9 mouse cellular contexts compared by ENCODE assay signal in genomic region chr5:122799379-122800344, GRCm38 (mm10). TPM values are rescaled to one million over a fixed set of nuclear protein-coding genes. Genes with fewer than 3 reads are reported as not detected.
DNase-seq lines count a peak whose midpoint lies in the region; ATAC-seq and TF ChIP-seq lines count a peak whose summit lies in the region.
"Had no signal": no experiment of that assay in that cellular context is flagged by ENCODE, and none has a peak within 500 bp of the region (broad histone marks: within the 10 kb centered on the region; RNA-seq: fewer than 3 reads in every experiment).

No protein-coding gene starts in this region.

- no peaks in the 10 kb centered on the region for H3K9me3 ChIP-seq in lung, embryonic 14.5 days (ENCODE audit: low read depth, low read length)
- no peaks in the 10 kb centered on the region for H3K9me3 ChIP-seq in intestine, embryonic 16.5 days (ENCODE audit: control insufficient read depth, low read length)
- no peaks in the 10 kb centered on the region for H3K9me3 ChIP-seq in neural tube, embryonic 15.5 days (replicated peaks)

- peak; percentile 34 for DNase-seq in gastrocnemius, postnatal 10 days
- no peak for DNase-seq in gastrocnemius, postnatal 36 days
- no peak for DNase-seq in lung, embryonic 14.5 days
- no peak for DNase-seq in lung, postnatal 14 days
- DNase-seq in thymus, adult 18-20 months = no peak
- DNase-seq in c-Kit-positive CD71-positive TER-119-positive erythroid progenitor cells, embryonic 14.5 days (ENCODE audit: low spot score) = no peak

- no peak for ATAC-seq in lung, embryonic 14.5 days (ENCODE audit: insufficient read depth)
- 0 out of 2 replicates have a peak, but pooled peaks have one; percentile 1 for ATAC-seq in intestine, embryonic 16.5 days
- ATAC-seq in neural tube, embryonic 15.5 days (ENCODE audit: low FRiP score) = peak; percentile 74

- H3K36me3 ChIP-seq in lung, embryonic 14.5 days (ENCODE audit: insufficient read depth) = peaks cover 95% of the 10 kb centered on the region
- peaks cover 41% of the 10 kb centered on the region for H3K36me3 ChIP-seq in intestine, embryonic 16.5 days (ENCODE audit: control insufficient read depth, insufficient read depth, low read length)
- H3K36me3 ChIP-seq in neural tube, embryonic 15.5 days = peaks cover 84% of the 10 kb centered on the region

- WGBS in lung, embryonic 14.5 days = 70% methylated on average over 17 of the region's 17 CpGs
- 73% methylated on average over 17 of the region's 17 CpGs for WGBS in intestine, embryonic 16.5 days
- 72% methylated on average over 17 of the region's 17 CpGs for WGBS in neural tube, embryonic 15.5 days

- intact Hi-C loops in gastrocnemius, postnatal 36 days (cut with DNase I) = no loop called here

- no peaks in the 10 kb centered on the region for H3K4me1 ChIP-seq in lung, embryonic 14.5 days (ENCODE audit: insufficient read depth)
- peaks cover 31% of the 10 kb centered on the region for H3K4me1 ChIP-seq in intestine, embryonic 16.5 days (ENCODE audit: control insufficient read depth, insufficient read depth, low read length)
- peaks cover 26% of the 10 kb centered on the region for H3K4me1 ChIP-seq in neural tube, embryonic 15.5 days

- no peak overlapping the region for H3K4me2 ChIP-seq in lung, embryonic 14.5 days
- no peak overlapping the region for H3K4me2 ChIP-seq in intestine, embryonic 16.5 days (ENCODE audit: low read depth, low read length)
- no peak overlapping the region for H3K4me2 ChIP-seq in neural tube, embryonic 15.5 days

- peak overlapping the region; percentile 21; the same call in 1 of the 2 replicates for H3K27ac ChIP-seq in lung, embryonic 14.5 days (ENCODE audit: low read depth)
- H3K27ac ChIP-seq in intestine, embryonic 16.5 days (ENCODE audit: low read length) = peak overlapping the region; percentile 83
- peak overlapping the region; percentile 70 for H3K27ac ChIP-seq in neural tube, embryonic 15.5 days (replicated peaks)

- TF ChIP-seq CTCF in lung, embryonic 14.5 days (IDR thresholded peaks at IDR 0.05; ENCODE audit: low read depth) = no peak

- H3K9ac ChIP-seq in lung, embryonic 14.5 days = no peak overlapping the region
- H3K9ac ChIP-seq in intestine, embryonic 16.5 days (ENCODE audit: low read depth, low read length) = no peak overlapping the region
- no peak overlapping the region for H3K9ac ChIP-seq in neural tube, embryonic 15.5 days (replicated peaks)

- H3K4me3 ChIP-seq in lung, embryonic 14.5 days (ENCODE audit: low read depth, low read length) = no peak overlapping the region
- no peak overlapping the region for H3K4me3 ChIP-seq in intestine, embryonic 16.5 days (ENCODE audit: low read length)
- no peak overlapping the region for H3K4me3 ChIP-seq in neural tube, embryonic 15.5 days (replicated peaks)

- H3K27me3 ChIP-seq in lung, embryonic 14.5 days (ENCODE audit: insufficient read depth, low read length) = no peaks in the 10 kb centered on the region
- no peaks in the 10 kb centered on the region for H3K27me3 ChIP-seq in intestine, embryonic 16.5 days (replicated peaks; ENCODE audit: control insufficient read depth, insufficient read depth, low read length)
- no peaks in the 10 kb centered on the region for H3K27me3 ChIP-seq in neural tube, embryonic 15.5 days (replicated peaks)
- H3K27me3 ChIP-seq: CH12.LX had no signal

RNA-seq across cellular contexts. Expression of gene Camkk2, which starts 20.5 kb away (rescaled TPM):
- total RNA-seq in gastrocnemius, postnatal 10 days (2021) = 10 to 100 TPM in 1 of 2 experiments, 1 to 10 TPM in 1; 9.7 to 15.6 TPM
- 1 to 10 TPM; 5.1 to 5.2 TPM for total RNA-seq in gastrocnemius, postnatal 36 days (2021)
- polyA plus RNA-seq in lung, embryonic 14.5 days (2014; fragmentation: Nextera tagmentation; extraction: Ambion mirVana) = 35.8 and 36.2 TPM in 2 replicates
- polyA plus RNA-seq in intestine, embryonic 16.5 days (2015; fragmentation: Nextera tagmentation; extraction: Ambion mirVana) = 15.0 and 17.1 TPM in 2 replicates
- 56.7 and 69.9 TPM in 2 replicates for polyA plus RNA-seq in neural tube, embryonic 15.5 days (2015; fragmentation: Nextera tagmentation; extraction: Ambion mirVana)

RNA-seq across cellular contexts. Expression of gene Anapc5, which starts 21.5 kb away (rescaled TPM):
- 100 to 1,000 TPM; 160 to 179 TPM for total RNA-seq in gastrocnemius, postnatal 10 days (2021)
- total RNA-seq in gastrocnemius, postnatal 36 days (2021) = 100 to 1,000 TPM; 289 to 361 TPM
- 459 and 472 TPM in 2 replicates for polyA plus RNA-seq in lung, embryonic 14.5 days (2014; fragmentation: Nextera tagmentation; extraction: Ambion mirVana)
- 322 and 351 TPM in 2 replicates for polyA plus RNA-seq in intestine, embryonic 16.5 days (2015; fragmentation: Nextera tagmentation; extraction: Ambion mirVana)
- 451 TPM in 2 replicates for polyA plus RNA-seq in neural tube, embryonic 15.5 days (2015; fragmentation: Nextera tagmentation; extraction: Ambion mirVana)

RNA-seq across cellular contexts. Expression of gene Rnf34, which starts 50.2 kb away (rescaled TPM):
- 10 to 100 TPM; 12.7 to 15.9 TPM for total RNA-seq in gastrocnemius, postnatal 10 days (2021)
- total RNA-seq in gastrocnemius, postnatal 36 days (2021) = 10 to 100 TPM; 16.2 to 19.4 TPM
- polyA plus RNA-seq in lung, embryonic 14.5 days (2014; fragmentation: Nextera tagmentation; extraction: Ambion mirVana) = 29.8 and 33.5 TPM in 2 replicates
- polyA plus RNA-seq in intestine, embryonic 16.5 days (2015; fragmentation: Nextera tagmentation; extraction: Ambion mirVana) = 26.9 and 32.4 TPM in 2 replicates
- 41.4 and 43.6 TPM in 2 replicates for polyA plus RNA-seq in neural tube, embryonic 15.5 days (2015; fragmentation: Nextera tagmentation; extraction: Ambion mirVana)

Comparison
In these comparisons a context has a peak if more than half of its experiments do, and no peak if none do; other contexts are left out.
1. H3K27ac ChIP-seq: peak in every context shown above with its lines; median percentile 83 in intestine, embryonic 16.5 days; 70 in neural tube, embryonic 15.5 days; 21 in lung, embryonic 14.5 days.